Mouse (Mus musculus) splenic B cell, adult 2 months (primary cell): ENCODE measurements around the gene Ank2.

Experiments
- DNase-seq: peaks from one replicate; pipeline ENCODE4 v3.0.0-alpha.2; 2011; ENCODE audit warnings: low read depth, low spot score
- H3K27me3 ChIP-seq: 2 replicates; pipeline ENCODE4 v1.6.1; 2012; ENCODE audit warnings: mild to moderate bottlenecking, low read length, moderate library complexity, mixed read lengths; ENCODE audit not compliant: control insufficient read depth, poor library complexity, insufficient read depth, severe bottlenecking
- H3K36me3 ChIP-seq: 2 replicates; pipeline ENCODE4 v1.6.1; 2012; ENCODE audit warnings: mild to moderate bottlenecking, low read length, moderate library complexity, mixed read lengths; ENCODE audit not compliant: control insufficient read depth, poor library complexity, insufficient read depth, severe bottlenecking

Ank2 gene

DNA sequence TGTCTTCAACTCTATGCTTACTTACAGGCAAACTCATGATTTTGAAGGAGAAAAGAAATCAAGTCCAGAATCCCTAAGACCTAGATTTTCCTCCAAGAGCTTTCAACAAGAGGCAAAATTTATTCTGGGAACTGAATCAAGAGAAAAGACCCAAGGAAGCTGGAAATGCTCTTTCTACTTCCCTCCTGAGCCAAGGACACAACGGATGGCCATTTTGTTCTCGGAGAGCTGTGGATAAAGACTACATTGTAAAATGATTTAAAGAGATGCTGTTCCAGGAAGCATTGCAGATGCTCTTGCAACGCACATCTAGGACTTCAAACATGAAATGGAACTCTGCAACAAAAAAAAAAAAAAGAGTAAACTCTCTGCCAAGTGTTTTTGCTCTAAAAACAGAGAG lies 481.6 kb downstream of the Ank2 start:
- no peaks in the 10 kb centered on the region for H3K27me3 ChIP-seq
- H3K36me3 ChIP-seq, result no peaks in the 10 kb centered on the region
- no peak for DNase-seq

DNA sequence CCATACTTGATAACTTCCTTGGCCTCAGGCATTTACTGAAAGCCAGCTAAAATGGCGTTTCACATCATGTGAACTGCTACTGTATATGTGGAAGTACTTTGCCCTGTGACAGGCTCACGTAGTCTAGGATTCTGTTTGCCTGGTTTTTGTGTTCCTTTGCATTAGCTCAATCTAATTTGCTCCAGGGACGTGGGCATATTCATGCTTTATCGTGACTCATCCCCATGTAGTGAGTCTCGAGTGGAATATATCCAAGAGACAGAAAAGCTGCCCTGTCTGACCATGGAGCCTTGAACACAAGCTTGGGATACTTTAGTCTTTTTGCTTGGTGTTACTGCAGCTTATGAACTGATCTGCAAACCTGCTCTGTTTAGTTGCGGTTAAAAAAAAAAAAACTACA lies 483.6 kb downstream of the Ank2 start:
- no peaks in the 10 kb centered on the region for H3K27me3 ChIP-seq
- no peaks in the 10 kb centered on the region for H3K36me3 ChIP-seq
- DNase-seq, result no peak

DNA sequence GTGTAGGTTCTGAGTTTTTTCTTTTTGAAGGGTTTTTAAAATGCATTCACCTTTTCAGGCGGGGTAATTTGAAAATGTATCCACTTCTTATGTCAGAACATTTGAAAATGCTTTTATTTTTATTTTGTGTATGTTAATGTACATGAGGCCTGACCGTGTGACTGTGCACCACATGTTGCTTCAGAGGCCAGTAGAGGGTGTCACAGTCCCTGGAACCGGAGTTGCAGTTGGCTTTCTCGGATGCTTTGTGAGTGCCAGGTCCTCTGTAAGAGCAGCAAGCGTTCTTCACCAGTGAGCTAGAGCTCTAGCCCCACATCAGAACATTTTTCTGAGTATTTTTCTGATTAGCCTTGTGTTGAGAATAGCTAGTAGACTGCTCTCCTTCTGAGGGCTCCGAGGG lies 484.0 kb downstream of the Ank2 start:
- no peaks in the 10 kb centered on the region for H3K36me3 ChIP-seq
- no peaks in the 10 kb centered on the region for H3K27me3 ChIP-seq
- no peak for DNase-seq

DNA sequence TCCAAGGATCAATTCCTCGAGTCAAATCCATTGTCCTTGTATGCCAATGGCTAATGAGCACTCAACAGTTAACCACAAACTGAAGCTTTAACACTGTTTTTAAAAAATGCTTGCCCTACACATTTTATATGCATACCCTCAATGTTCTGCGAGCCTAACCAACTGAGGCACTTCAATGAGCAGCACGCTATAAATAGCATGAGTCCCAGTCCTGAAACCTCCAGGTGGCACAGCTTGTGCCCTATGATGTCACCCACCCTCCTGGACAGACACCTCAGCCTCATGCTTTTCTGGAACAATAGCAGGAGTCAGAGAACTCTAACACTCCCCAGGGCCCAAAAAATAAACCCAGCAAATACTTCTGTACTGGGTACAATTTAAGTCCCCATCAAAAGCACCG lies 485.2 kb downstream of the Ank2 start:
- Histone ChIP-seq H3K27me3 (no peaks in the 10 kb centered on the region; the same call in 1 of the 2 replicates), H3K36me3 (no peaks in the 10 kb centered on the region)
- no peak for DNase-seq

DNA sequence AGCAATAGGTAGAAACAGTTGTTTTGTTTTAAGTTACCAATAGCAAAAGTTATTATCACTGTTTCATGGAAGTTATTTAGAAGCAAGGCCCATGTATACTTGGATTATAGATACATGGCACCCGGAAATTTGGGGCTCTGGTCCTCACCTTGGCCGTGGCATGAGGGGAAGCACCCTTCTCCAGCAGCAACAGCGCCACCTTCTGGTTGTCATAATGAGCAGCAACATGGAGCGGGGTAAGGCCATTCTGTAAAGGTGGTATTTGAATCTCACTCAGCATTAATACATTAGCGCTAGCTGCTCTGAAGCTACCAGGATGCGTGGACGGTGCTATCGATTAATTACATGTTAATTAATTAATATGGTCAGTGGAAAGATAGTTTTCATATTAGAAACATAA lies 486.6 kb downstream of the Ank2 start:
- peak; percentile 35 for DNase-seq
- Histone ChIP-seq H3K27me3 (no peaks in the 10 kb centered on the region; the same call in 1 of the 2 replicates), H3K36me3 (no peaks in the 10 kb centered on the region)

DNA sequence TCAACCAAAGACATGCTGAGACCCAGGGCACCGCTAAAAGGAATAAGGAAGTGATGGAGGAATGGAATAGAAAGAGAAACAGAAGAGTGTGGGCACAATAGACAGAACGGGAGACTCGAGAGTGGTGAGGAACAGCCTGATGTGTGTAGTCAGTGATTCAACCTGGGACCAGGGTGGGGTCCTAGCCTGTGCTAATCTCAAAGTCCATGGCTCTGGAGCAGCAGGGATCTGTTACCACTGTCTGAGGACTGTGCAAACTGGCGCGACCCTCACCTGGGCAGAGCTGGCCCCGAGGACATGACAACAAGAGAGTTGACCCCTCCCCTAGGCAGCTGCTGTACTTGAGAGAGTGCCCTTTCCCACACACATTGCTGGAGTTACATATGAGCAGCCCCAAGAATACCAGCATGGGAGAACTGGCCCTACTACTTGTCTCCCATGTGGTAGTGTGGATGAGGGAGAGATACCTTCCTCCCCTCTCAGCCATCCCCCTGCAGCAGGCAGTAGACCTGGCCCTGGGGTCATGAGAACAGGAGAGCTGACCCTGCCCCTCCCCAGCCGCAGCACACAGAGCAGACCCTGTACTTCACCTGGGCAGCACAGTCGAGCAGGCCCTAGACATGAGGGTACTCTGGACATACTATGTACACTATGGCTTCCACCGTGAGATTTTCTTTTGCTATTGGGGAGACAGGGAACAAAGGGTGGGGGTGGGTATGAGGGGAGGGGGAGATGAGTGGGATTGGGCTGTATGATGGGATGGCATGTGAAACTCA lies 493.1 kb downstream of the Ank2 start:
- no peak for DNase-seq
- H3K36me3 ChIP-seq, result no peaks in the 10 kb centered on the region
- no peaks in the 10 kb centered on the region; the same call in 1 of the 2 replicates for H3K27me3 ChIP-seq

DNA sequence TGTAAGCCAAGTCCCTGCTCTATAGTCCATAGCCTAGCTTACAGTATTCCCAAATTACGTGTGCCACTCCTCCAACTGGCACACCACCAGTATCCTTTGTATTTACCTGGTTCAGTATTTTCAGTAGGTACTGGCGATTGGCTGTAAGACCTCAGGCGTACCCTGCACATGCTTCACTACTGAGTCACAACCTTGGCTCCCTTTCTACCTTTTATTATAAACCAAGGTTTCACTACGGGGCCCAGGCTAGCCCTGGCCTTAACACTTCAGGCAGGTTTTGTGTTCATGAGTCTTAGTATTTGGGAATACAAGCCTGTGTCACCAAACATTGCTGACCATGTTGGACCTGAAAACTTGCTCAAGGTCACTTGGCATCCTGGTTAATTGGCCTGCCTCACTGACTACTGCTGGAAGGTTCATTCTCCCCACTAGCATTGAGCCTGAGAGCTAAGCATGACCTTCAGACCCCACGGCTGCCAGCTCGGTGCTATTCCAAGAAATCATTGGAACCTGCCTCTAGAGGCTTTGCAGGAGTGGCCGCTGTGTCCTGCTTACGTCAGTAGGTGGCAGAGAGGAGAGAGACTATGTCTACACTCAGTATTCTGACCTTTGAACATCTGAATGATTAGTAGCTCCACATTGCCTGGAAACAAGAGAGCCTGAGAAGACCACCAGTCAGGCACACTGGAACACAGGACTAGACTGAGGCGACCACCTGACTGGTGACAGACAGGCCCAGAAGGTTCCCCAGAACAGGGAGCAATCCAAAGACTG lies 494.1 kb downstream of the Ank2 start:
- Histone ChIP-seq H3K36me3 (no peaks in the 10 kb centered on the region), H3K27me3 (no peaks in the 10 kb centered on the region; the same call in 1 of the 2 replicates)
- no peak for DNase-seq

DNA sequence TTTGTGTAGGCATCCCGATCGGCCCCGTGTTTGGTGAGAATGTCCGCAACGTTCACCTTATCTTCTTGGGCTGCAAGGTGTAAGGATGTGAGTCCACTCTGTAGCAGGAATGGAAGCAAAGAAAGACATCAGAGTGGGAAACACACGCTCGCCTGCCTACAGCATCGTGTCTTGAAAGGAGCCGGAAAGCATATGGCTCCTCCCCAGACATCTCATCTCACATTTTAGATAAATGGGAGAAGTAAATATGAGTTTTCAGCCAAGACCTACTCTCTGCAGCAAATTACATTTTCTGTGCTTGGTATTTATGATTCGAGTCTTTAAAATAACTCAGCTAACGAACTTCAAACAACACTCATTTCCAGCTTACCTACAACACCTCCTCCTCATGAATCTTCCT lies 495.2 kb downstream of the Ank2 start:
- Histone ChIP-seq H3K27me3 (no peaks in the 10 kb centered on the region), H3K36me3 (no peaks in the 10 kb centered on the region)
- DNase-seq, result no peak

DNA sequence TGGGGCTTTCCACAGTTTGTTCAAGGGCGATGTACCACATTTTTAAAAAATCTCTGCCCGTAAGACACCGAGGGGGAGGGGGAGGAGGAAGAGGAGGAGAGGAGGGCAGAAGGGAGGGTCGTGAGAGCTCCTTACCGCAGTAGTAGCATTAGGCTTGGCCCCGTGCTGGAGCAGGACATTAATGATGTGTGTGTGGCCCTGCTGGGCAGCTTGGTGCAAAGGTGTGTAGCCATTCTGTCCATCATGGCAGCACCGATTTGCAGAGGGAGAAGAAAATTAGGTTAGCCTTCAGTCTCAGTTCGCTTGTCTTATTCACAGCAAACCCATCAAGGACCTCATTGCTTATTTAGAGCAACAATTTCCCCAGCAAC lies 500.4 kb downstream of the Ank2 start:
- DNase-seq, result no peak
- no peaks in the 10 kb centered on the region; the same call in 1 of the 2 replicates for H3K27me3 ChIP-seq
- H3K36me3 ChIP-seq, result no peaks in the 10 kb centered on the region

DNA sequence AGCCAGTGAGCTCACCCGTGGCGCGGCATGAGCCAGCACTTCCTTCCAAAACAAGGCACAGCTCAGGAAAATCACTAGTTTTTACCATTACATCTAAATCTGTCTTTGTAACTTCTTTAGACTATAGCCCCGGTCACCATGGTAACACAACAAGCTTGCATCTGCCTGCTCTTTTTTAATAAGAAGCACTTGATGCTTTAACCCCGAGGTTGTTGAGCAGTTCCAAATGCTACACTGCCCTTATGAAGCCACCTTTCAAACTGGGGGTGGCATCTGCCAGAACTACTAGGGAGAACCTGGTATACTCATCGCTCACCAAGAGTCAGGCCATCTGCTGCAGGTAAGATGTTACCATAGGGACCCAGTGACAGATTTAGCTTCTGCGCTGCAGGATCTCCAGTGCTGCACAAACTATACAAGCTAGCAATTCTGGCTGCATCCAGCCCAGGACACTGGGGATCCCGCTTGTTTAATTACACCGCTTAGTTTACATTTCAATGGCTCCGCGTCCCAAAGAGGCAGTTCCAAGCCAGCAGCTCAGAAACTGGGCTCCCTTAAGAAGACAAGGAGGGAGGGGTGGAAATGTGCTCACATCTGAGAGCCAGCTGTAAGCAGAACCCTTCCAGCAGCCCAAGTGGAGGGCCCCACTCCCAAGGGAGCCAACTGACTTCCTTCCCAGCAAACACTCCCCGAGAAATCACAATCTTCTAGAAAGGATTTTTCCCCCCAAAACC lies 501.0 kb downstream of the Ank2 start:
- H3K27me3 ChIP-seq, result no peaks in the 10 kb centered on the region; the same call in 1 of the 2 replicates
- peak; percentile 6 for DNase-seq
- no peaks in the 10 kb centered on the region for H3K36me3 ChIP-seq

DNA sequence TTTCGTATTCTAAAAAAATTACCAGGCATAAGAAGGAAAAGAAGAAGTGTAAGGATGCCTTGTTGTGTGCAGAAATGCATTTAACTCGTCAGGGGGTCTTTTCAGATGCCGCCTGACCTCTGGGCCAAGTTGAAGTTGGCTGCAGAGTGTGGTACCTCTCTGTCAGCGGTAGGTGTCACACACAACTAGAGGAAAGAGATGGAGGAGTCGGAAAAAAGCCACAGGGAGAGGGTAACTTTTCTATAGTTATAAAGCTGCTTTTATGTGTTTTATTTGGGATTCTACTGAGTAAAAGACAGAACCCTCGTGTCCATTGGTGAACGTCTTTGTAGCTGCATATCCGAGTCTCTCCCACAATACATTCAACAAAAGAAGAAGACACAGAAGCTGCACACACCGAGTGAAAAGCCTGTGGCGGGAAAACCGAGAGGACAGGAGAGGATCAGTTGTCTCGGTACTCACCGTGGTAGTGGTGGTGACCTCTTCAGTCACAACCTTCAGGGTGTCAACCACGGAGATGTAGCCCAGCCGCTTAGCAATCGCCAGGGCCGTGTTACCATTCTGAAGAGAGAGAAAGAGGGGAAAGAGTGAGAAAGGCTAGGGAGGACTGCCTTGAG lies 501.7 kb downstream of the Ank2 start:
- no peaks in the 10 kb centered on the region; the same call in 1 of the 2 replicates for H3K27me3 ChIP-seq

DNA sequence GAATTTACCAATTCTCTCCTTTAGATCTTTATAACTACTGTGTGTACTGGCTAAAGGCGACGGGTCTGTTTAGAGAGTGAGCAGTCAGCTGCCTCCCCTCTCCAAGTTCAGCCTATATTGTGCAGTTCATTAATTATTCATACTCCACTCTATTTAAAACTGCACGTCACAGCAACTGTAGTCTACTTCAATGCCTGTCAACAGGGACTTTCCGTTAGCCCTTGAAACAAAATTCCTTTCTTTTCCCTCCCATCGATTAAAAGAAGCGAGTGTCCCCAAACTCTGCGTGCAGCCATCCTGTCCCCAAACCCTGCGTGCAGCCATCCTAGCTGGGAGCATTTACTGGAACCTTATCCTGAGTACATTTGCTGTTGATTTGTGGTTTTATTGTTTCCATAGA lies 502.4 kb downstream of the Ank2 start:
- DNase-seq, result no peak
- Histone ChIP-seq H3K27me3 (no peaks in the 10 kb centered on the region; the same call in 1 of the 2 replicates), H3K36me3 (no peaks in the 10 kb centered on the region)

More for the DNA sequence above, 501.7 kb downstream of the Ank2 start:
- H3K36me3 ChIP-seq, result no peaks in the 10 kb centered on the region
- no peak for DNase-seq

DNA sequence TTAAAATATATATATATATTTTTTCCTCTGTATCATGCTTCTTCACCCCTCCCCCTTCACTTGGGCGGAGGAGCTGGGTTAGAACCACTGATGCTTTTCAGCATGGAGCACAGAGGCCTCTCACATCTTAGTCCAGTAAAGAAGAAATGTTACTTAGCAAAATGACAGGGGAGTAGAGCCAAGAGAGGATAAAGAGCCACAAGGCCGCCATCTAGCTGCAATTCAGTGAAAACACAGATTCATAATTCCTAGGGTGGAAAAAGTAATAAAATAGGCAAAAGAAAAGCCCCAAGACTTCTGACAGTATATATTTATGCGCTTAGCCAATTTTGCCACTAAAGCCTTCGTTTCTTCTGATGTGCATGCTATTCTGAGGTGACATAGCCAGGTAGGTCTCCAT lies 503.2 kb downstream of the Ank2 start:
- H3K36me3 ChIP-seq, result no peaks in the 10 kb centered on the region
- no peaks in the 10 kb centered on the region; the same call in 1 of the 2 replicates for H3K27me3 ChIP-seq
- peak; percentile 4 for DNase-seq

DNA sequence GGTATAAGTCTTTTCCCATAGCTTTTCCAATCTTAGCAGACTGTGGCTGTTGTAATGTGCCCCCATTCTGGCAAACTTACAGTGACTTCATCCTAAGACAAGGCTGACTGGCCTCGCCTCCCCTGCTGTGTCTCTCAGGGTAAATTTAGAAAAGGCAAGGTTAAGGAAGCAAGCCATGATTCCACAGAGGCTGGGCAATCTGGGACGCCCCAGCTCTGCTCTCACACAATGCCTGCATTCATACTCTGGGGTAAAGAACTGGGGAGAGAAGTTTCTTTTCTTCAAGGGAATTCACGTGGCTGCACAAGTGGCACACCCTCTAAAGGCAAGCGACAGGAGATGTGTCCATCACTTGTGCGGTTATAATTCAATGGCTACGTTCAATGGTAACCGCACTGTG lies 505.0 kb downstream of the Ank2 start:
- Histone ChIP-seq H3K27me3 (no peaks in the 10 kb centered on the region; the same call in 1 of the 2 replicates), H3K36me3 (no peaks in the 10 kb centered on the region)
- DNase-seq, result no peak
